Mouse (Mus musculus): ENCODE measurements at regions not wholly inside any gene's neighbourhood (a gene's known extent, or its start where the extent isn't known, plus 50 kb on each side); places are given as distances from the start of the nearest gene placed in this dataset.

GRCm38 (mm10) chr9:31563541-31563940 is 99.3 kb upstream of the Tmem45b start:
- Histone ChIP-seq H3ac (ENCODE audit: control insufficient read depth, insufficient read length) (no peak overlapping the region), H3K4me3 (no peak overlapping the region), H3K27me3 (ENCODE audit: control insufficient read depth, insufficient read depth, insufficient read length) (peaks cover 3% of the 10 kb centered on the region), H3K4me2 (ENCODE audit: low read depth) (no peak overlapping the region), H3K36me3 (ENCODE audit: control insufficient read depth, insufficient read depth) (no peaks in the 10 kb centered on the region), H3K79me2 (ENCODE audit: control insufficient read depth, insufficient read depth) (no peaks in the 10 kb centered on the region)
- TF ChIP-seq POLR2A (IDR thresholded peaks at IDR 0.05; ENCODE audit: insufficient read length, low read depth) (no peak), E2F4 (IDR thresholded peaks at IDR 0.05; ENCODE audit: insufficient read depth) (no peak), TCF12 (IDR thresholded peaks at IDR 0.05; ENCODE audit: insufficient read depth, poor library complexity, severe bottlenecking) (no peak), TCF3 (IDR thresholded peaks at IDR 0.05; ENCODE audit: insufficient read length, low read depth) (no peak), CEBPB (IDR thresholded peaks at IDR 0.05; ENCODE audit: insufficient read depth, poor library complexity, severe bottlenecking) (no peak), REST (IDR thresholded peaks at IDR 0.05; ENCODE audit: insufficient read depth, insufficient read length) (no peak), USF1 (IDR thresholded peaks at IDR 0.05; ENCODE audit: low read depth) (no peak), MYOD1 (IDR thresholded peaks at IDR 0.05; ENCODE audit: control insufficient read depth in 1 of 3, insufficient read length in 2 of 3, low read depth in 2 of 3) (no peak), POLR2AphosphoS2 (IDR thresholded peaks at IDR 0.05; ENCODE audit: insufficient read length, low read depth) (no peak), MAX (IDR thresholded peaks at IDR 0.05; ENCODE audit: low read depth) (no peak), MYOG (IDR thresholded peaks at IDR 0.05; ENCODE audit: control insufficient read depth in 1 of 3, insufficient read depth in 1 of 3, insufficient read length in 2 of 3, low read depth in 2 of 3) (no peak), SRF (IDR thresholded peaks at IDR 0.05; ENCODE audit: control insufficient read depth, insufficient read length, low read depth) (no peak)

- H3K79me2 ChIP-seq (ENCODE audit: control insufficient read depth, insufficient read depth): no peaks in the 10 kb centered on the region
- no peak overlapping the region for H3K4me3 ChIP-seq
Measured at GRCm38 (mm10) chr9:31560226-31560556, 95.9 kb upstream of the Tmem45b start.

GRCm38 (mm10) chr9:31559506-31560225 is 95.4 kb upstream of the Tmem45b start:
- peaks cover 9% of the 10 kb centered on the region for H3K27me3 ChIP-seq (ENCODE audit: control insufficient read depth, insufficient read depth, insufficient read length)
- no peak overlapping the region for H3K4me3 ChIP-seq
- no peak overlapping the region for H3ac ChIP-seq (ENCODE audit: control insufficient read depth, insufficient read length)
- no peaks in the 10 kb centered on the region for H3K79me2 ChIP-seq (ENCODE audit: control insufficient read depth, insufficient read depth)
- no peaks in the 10 kb centered on the region for H3K36me3 ChIP-seq (ENCODE audit: control insufficient read depth, insufficient read depth)
- peak overlapping the region; percentile 36 for H3K4me2 ChIP-seq (ENCODE audit: low read depth)
- TF ChIP-seq MAX (IDR thresholded peaks at IDR 0.05; ENCODE audit: low read depth) (no peak), CEBPB (IDR thresholded peaks at IDR 0.05; ENCODE audit: insufficient read depth, poor library complexity, severe bottlenecking) (no peak), USF1 (IDR thresholded peaks at IDR 0.05; ENCODE audit: low read depth) (no peak), POLR2A (IDR thresholded peaks at IDR 0.05; ENCODE audit: insufficient read length, low read depth) (no peak), MYOD1 (IDR thresholded peaks at IDR 0.05; ENCODE audit: control insufficient read depth in 1 of 3, insufficient read length in 2 of 3, low read depth in 2 of 3) (no peak), TCF3 (IDR thresholded peaks at IDR 0.05; ENCODE audit: insufficient read length, low read depth) (no peak), REST (IDR thresholded peaks at IDR 0.05; ENCODE audit: insufficient read depth, insufficient read length) (no peak), E2F4 (IDR thresholded peaks at IDR 0.05; ENCODE audit: insufficient read depth) (no peak), SRF (IDR thresholded peaks at IDR 0.05; ENCODE audit: control insufficient read depth, insufficient read length, low read depth) (no peak), POLR2AphosphoS2 (IDR thresholded peaks at IDR 0.05; ENCODE audit: insufficient read length, low read depth) (no peak), TCF12 (IDR thresholded peaks at IDR 0.05; ENCODE audit: insufficient read depth, poor library complexity, severe bottlenecking) (no peak), MYOG (IDR thresholded peaks at IDR 0.05; ENCODE audit: control insufficient read depth in 1 of 3, insufficient read depth in 1 of 3, insufficient read length in 2 of 3, low read depth in 2 of 3) (no peak)

More at GRCm38 (mm10) chr9:31560226-31560556, 95.9 kb upstream of the Tmem45b start:
- Histone ChIP-seq H3K27me3 (ENCODE audit: control insufficient read depth, insufficient read depth, insufficient read length) (peaks cover 9% of the 10 kb centered on the region), H3K4me2 (ENCODE audit: low read depth) (no peak overlapping the region), H3ac (ENCODE audit: control insufficient read depth, insufficient read length) (no peak overlapping the region), H3K36me3 (ENCODE audit: control insufficient read depth, insufficient read depth) (no peaks in the 10 kb centered on the region)
- no peak for TF ChIP-seq TCF12 (IDR thresholded peaks at IDR 0.05; ENCODE audit: insufficient read depth, poor library complexity, severe bottlenecking)

- Histone ChIP-seq H3ac (ENCODE audit: control insufficient read depth, insufficient read length) (no peak overlapping the region), H3K4me2 (ENCODE audit: low read depth) (no peak overlapping the region)
- TF ChIP-seq POLR2A (IDR thresholded peaks at IDR 0.05; ENCODE audit: insufficient read length, low read depth) (no peak), SRF (IDR thresholded peaks at IDR 0.05; ENCODE audit: control insufficient read depth, insufficient read length, low read depth) (no peak), CEBPB (IDR thresholded peaks at IDR 0.05; ENCODE audit: insufficient read depth, poor library complexity, severe bottlenecking) (no peak), MYOD1 (IDR thresholded peaks at IDR 0.05; ENCODE audit: control insufficient read depth in 1 of 3, insufficient read length in 2 of 3, low read depth in 2 of 3) (no peak), TCF3 (IDR thresholded peaks at IDR 0.05; ENCODE audit: insufficient read length, low read depth) (no peak), TCF12 (IDR thresholded peaks at IDR 0.05; ENCODE audit: insufficient read depth, poor library complexity, severe bottlenecking) (no peak)
Measured at GRCm38 (mm10) chr9:31543691-31544052, 79.4 kb upstream of the Tmem45b start.

GRCm38 (mm10) chr9:31542909-31543690 is 78.8 kb upstream of the Tmem45b start:
- no peak overlapping the region for H3ac ChIP-seq (ENCODE audit: control insufficient read depth, insufficient read length)
- no peak overlapping the region for H3K4me2 ChIP-seq (ENCODE audit: low read depth)
- H3K27me3 ChIP-seq (ENCODE audit: control insufficient read depth, insufficient read depth, insufficient read length): no peaks in the 10 kb centered on the region
- no peak overlapping the region for H3K4me3 ChIP-seq
- no peak for TF ChIP-seq SRF (IDR thresholded peaks at IDR 0.05; ENCODE audit: control insufficient read depth, insufficient read length, low read depth)
- H3K36me3 ChIP-seq (ENCODE audit: control insufficient read depth, insufficient read depth): no peaks in the 10 kb centered on the region
- H3K79me2 ChIP-seq (ENCODE audit: control insufficient read depth, insufficient read depth): no peaks in the 10 kb centered on the region

More at GRCm38 (mm10) chr9:31543691-31544052, 79.4 kb upstream of the Tmem45b start:
- Histone ChIP-seq H3K4me3 (no peak overlapping the region), H3K27me3 (ENCODE audit: control insufficient read depth, insufficient read depth, insufficient read length) (no peaks in the 10 kb centered on the region), H3K79me2 (ENCODE audit: control insufficient read depth, insufficient read depth) (no peaks in the 10 kb centered on the region), H3K36me3 (ENCODE audit: control insufficient read depth, insufficient read depth) (no peaks in the 10 kb centered on the region)
